Mouse (Mus musculus) stomach, postnatal 0 days (tissue): Measurements from ENCODE around the gene Ccdc9.

Source experiments
- CTCF ChIP-seq: IDR thresholded peaks from 2 replicates; pipeline ENCODE4 v1.5.1; 2016; ENCODE audit warnings: antibody characterized with exemption, low read depth, mild to moderate bottlenecking, moderate library complexity
- EP300 ChIP-seq: optimal IDR thresholded peaks from 2 replicates; pipeline ENCODE3; 2016; ENCODE audit warnings: antibody characterized with exemption

DNA sequence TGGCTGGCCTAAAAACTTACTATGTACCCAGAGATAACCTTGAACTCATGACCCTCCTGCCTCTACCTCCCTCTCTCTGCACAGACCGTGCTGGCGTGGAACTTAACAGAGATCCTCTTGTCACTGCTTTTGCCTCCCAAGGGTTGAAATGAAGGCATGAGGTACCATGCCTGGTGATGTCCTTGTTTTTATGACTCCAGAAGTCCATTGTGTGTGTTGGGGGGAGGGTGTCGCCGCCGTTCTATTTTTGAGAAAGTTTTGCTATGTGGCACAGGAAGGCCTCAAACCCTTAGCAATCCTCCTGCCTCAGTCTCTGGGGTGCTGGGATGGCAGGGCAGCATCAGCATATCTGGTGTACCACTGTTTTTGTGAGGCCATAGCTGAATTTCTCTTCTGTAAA is 12.3 kb upstream of the Ccdc9 start:
- no peak for TF ChIP-seq CTCF
- TF ChIP-seq EP300, result no peak
